Mouse (Mus musculus): Measurements from ENCODE around the gene Olfr904.

GRCm38 (mm10) chr9:38462844-38463243 is at the start of gene Olfr904:
- TF ChIP-seq CTCF (IDR thresholded peaks at IDR 0.05; ENCODE audit: low read depth, low read length) (no peak), POLR2A (IDR thresholded peaks at IDR 0.05; ENCODE audit: extremely low read depth, insufficient read depth, low read length) (no peak)

All from liver, adult 2 months (tissue).